Mouse (Mus musculus): Measurements from ENCODE around the gene Cdk17. TPM values are rescaled to one million over a fixed set of nuclear protein-coding genes. Genes with fewer than 3 reads are reported as not detected.

The Cdk17 gene
- total RNA-seq, 2 experiments from 2014 or later, result 176 to 210 TPM

DNA sequence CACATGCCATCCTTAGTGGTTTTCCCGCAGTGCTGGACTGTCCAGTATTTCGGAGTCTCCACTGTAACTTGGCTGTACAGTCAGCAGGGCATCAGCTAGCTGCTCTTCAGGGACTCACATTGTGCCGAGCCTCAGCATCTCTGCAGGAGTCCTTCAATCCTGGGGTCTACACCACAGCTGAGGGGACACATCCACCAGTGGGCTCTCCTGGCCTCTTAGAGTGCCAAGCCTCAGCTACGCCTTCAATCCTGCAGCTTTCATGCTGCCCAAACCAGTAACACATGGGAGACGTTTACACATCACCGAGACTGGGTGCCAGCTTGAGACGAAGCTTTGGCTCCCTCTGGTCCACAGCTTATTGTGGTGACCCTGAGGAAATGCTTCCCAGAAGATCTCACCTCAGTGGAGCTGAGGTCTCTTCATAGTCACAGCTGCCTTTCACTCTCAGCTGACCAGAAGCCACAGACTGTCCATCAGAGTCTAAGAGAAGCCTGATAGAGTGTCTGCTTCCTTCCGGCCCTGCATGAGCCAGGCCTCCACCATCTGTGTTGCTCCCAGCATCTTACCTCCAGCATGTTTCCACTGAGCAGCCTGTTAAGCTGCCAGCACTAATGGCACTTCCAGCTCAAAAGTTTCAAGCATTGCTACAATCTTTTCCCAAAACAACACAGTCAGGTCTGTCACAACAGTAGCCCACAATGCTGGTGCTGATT, 54.5 kb downstream of the Cdk17 start:
- DNase-seq (ENCODE audit: extremely low spot score in 1 of 2, low spot score in 1 of 2), result no peak

DNA sequence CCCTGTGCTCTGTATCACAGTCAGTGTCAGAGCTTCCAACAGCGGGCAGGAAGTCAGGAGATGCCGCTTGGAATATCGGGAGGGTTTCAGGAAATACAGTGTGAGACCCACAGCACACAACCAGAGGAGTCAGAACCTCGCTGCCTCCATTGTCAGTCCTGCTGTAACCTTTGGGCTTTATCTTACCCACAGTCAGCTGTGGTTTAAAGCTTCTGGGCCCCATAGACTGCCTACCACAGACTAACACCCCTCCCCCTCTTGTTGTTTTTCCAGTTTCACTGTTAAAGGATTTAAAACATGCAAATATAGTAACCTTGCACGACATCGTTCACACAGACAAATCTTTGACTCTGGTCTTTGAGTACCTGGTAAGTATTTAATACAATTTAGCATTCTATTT, 65.1 kb downstream of the Cdk17 start:
- DNase-seq (ENCODE audit: extremely low spot score in 1 of 2, low spot score in 1 of 2), result no peak

DNA sequence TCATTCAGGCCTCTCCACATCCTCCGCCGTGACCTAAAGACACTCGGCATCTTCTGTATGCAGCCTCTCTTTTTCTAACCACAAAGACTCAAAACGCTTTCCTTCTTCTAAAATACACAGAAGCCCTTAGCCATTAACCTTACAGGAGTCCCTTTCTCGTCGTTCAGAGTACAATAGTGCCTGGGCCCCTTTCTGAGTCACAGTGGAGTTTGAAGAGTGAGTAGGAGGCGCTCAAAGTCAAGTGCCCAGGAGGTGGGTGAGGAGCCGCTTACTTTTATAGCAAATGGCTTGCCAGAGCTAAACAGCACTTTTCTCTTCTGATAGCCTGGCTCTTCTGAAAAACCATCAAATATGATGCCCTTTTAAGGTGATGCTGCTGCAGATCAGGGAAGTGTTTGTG, 67.2 kb downstream of the Cdk17 start:
- no peak for DNase-seq (ENCODE audit: extremely low spot score in 1 of 2, low spot score in 1 of 2)

DNA sequence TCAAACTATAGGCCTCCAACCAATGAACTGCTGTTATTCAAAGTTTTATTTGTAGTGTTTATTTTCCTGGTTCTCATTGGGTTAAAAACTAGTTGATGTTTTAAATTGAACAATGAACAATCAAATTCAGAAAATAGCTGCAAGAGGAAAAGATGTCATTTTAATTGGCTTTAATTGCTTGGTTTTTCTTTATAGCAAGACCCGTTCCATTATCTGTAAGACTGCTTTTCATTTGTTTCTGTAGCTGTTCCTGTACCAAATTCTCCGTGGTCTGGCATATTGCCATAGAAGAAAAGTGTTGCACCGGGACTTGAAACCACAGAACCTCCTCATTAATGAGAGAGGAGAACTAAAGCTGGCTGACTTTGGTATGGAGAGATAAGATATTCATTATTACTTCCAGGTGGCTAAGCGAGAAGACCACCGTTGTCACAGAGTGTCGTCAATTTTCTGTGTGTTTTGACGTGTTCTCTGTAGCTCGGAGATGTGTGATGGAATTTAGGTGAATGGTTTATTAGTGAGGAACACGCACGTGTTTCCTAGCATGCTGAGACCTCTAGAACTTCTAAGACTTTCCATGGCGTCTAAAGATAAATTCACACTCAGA, 67.8 kb downstream of the Cdk17 start:
- DNase-seq (ENCODE audit: extremely low spot score in 1 of 2, low spot score in 1 of 2), result no peak

GRCm38 (mm10) chr10:93231490-93231889, 70.8 kb downstream of the Cdk17 start:
- DNase-seq (ENCODE audit: extremely low spot score in 1 of 2, low spot score in 1 of 2), result no peak

- DNase-seq (ENCODE audit: extremely low spot score in 1 of 2, low spot score in 1 of 2), result no peak
Measured at GRCm38 (mm10) chr10:93231893-93232292, 71.2 kb downstream of the Cdk17 start.

DNA sequence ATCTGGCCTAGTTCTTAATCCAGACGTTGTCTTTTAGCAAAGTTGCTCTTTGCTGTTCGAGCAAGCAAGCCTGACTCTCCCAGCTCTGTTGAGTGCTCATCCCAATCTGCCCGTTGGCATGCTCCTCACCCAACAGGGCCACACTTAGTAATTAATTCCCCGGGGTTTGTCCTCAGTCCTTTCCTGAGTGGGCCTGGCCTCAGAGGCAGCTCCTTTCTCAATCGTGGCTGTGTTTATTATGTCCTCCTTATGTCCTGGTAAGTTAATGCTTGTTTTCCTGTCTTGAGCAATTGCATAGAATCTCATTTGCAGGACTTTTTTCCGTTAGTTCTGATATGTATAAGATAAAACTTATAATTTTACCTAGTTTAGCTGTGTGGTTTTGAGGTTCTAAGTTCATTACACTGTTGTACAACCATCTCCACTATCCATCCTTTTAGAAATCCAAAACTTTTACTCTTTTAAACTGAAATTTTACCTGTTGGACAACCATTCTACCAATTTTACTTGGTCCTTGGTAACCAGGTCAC, 73.1 kb downstream of the Cdk17 start:
- DNase-seq (ENCODE audit: extremely low spot score in 1 of 2, low spot score in 1 of 2), result no peak

DNA sequence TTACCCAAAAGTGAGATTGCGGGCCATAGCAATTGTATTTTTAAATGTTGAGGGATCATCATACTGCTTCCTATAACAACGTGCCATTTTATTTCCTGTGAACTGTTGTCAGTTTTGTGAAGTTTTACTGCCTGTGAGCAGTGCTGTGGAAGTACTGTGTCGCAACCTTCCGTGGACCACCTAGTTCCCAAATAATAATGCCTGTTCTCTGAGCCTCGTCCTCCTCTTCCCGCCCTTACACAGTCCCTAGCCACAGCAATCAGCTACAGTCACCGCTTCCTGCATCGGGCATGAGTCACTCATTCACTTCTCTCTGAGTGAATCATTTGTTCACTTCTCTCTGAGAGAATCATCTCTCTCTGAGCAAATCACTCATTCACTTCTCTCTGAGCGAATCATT, 74.0 kb downstream of the Cdk17 start:
- DNase-seq (ENCODE audit: extremely low spot score in 1 of 2, low spot score in 1 of 2), result no peak

DNA sequence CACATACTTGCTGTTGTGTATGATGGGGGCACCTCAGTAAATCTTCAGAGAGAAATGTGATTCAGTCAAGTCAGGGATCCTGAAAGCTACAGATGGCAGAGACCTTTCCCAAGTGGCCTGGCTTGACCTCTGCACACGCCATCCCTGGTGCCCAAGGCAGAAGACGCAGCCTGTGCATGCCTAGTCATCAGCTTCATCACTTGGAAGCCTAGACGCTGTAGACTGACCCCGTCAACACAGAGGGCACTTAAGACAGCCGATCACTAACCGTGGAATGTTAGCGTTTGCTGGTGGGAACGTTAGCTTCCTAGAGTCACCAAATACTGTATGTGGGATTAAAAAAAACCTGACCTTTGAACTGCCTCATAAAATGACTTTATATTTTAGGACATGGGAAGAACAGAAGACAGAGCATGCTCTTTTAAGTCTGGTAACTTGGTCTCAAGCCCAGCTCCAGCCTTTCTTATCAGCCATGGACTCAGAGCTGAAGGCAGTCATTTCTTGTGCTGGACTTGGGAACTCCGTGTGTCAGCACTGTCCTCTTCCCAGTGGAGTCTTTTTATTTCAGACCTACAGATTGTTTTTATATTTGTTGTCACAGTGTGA, 78.6 kb downstream of the Cdk17 start:
- no peak for DNase-seq (ENCODE audit: extremely low spot score in 1 of 2, low spot score in 1 of 2)

DNA sequence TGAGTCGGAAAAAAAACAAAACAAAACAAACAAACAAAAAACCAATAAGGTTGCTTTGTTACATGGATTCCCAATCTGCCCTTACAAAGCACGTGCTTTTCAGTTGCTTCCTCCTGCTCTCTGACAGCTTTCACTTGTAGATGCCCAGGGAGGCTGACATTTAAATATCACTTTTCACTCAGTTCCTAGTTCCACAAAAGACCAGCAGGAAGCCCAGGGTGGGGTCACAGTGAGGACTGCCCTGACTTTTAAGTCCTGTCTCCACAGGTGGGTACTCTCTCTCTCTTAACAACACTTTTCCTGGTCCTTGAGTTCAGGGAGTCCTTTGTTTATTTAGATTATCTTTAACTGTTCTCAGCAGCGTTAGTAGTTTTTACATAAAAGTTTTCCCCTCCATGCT, 81.5 kb downstream of the Cdk17 start:
- no peak for DNase-seq (ENCODE audit: extremely low spot score in 1 of 2, low spot score in 1 of 2)

GRCm38 (mm10) chr10:93242861-93243260, 82.2 kb downstream of the Cdk17 start:
- DNase-seq (ENCODE audit: extremely low spot score in 1 of 2, low spot score in 1 of 2), result no peak

- DNase-seq (ENCODE audit: extremely low spot score in 1 of 2, low spot score in 1 of 2), result no peak
Measured at GRCm38 (mm10) chr10:93244209-93244705, 83.6 kb downstream of the Cdk17 start.

DNA sequence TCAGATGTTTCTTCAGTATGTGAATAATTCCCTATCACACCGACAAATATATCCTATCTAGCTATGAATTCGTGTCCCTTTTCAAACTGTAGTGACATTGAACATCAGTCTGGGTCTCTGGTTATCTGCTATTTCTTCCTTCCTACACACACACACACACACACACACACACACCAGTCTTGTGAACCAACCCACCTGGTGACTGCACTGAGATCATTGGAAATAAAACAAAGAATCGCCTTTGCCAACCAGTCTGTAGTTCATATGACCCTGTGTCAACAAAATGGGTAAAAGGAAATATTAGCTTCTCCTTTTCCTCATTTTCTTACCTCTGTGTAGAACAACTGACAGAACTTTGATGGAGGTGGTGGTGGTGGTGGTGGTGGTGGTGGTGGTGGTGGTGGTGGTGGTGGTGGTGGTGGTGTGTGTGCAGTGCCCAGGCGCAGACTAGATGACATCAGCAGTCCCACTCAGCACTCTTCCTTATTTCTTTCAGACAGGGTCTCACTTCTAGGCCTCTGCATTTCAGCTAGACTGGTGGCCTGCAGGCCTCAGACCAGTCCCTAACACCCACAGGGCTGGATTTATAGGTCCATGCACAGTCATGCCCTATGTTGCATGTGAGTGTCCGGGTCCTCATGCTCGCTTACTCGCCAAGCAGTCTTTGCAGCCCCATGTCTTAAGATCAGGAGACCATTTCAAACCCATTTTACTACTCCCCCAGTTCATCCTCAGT, 85.7 kb downstream of the Cdk17 start:
- no peak for DNase-seq (ENCODE audit: extremely low spot score in 1 of 2, low spot score in 1 of 2)

GRCm38 (mm10) chr10:93247422-93247821, 86.7 kb downstream of the Cdk17 start:
- DNase-seq (ENCODE audit: extremely low spot score in 1 of 2, low spot score in 1 of 2), result no peak

- DNase-seq (ENCODE audit: extremely low spot score in 1 of 2, low spot score in 1 of 2), result no peak
Measured at GRCm38 (mm10) chr10:93247902-93248301, 87.2 kb downstream of the Cdk17 start.

- no peak for DNase-seq (ENCODE audit: extremely low spot score in 1 of 2, low spot score in 1 of 2)
Measured at GRCm38 (mm10) chr10:93248416-93248815, 87.7 kb downstream of the Cdk17 start.

DNA sequence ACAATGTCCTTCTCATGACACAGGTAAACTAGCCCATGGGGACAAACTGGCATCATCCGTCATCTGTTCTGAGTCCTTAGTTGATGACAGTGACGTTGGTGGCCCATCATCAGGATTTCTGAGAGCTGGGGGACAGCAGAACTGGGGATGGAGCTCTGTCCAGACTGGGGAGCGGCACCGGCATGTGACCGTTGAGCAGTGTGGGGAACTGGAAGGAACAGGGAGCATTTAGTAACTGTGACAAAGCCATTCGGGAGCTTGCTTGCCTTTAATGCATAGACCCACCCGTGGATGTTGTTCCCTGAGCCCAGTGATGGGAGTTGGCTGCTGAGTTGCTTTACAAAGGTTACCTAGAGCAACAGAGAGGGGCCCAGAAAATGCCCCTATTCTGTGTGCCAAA, 89.2 kb downstream of the Cdk17 start:
- no peak for DNase-seq (ENCODE audit: extremely low spot score in 1 of 2, low spot score in 1 of 2)

GRCm38 (mm10) chr10:93250436-93251317, 90.0 kb downstream of the Cdk17 start:
- no peak for DNase-seq (ENCODE audit: extremely low spot score in 1 of 2, low spot score in 1 of 2)

- DNase-seq (ENCODE audit: extremely low spot score in 1 of 2, low spot score in 1 of 2), result no peak
Measured at GRCm38 (mm10) chr10:93251426-93251825, 90.8 kb downstream of the Cdk17 start.

DNA sequence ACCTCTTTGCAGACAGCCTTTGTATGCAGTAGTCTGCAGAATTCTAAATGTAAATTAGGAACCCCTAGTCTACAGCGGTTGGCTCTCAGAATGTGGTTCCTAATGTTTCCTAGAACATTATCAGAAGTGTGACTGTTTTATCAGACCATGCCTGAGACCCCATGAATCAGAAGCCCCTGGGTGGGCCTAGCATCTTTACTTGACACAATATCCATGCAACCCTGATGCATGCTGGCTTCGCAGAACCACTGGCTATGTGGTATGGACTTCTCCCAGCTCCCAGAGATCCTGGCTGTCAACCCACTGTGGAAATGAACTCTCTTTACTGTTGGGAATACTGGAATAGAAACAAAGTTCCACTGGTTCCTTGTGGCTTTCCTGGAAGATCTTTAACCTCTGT, 92.0 kb downstream of the Cdk17 start:
- no peak for DNase-seq (ENCODE audit: extremely low spot score in 1 of 2, low spot score in 1 of 2)
